Mouse (Mus musculus) kidney, adult 9 months (tissue): ENCODE data around the gene Gja1.
A peak's percentile ranks its signal among the peaks of the same experiment; 100 is the strongest.

Experiments used
- DNase-seq: peaks from one replicate; pipeline ENCODE4 v3.0.0; 2022

Gja1 gene

GRCm38 (mm10) chr10:56422518-56422917 is 45.4 kb downstream of the Gja1 start:
- no peak for DNase-seq

GRCm38 (mm10) chr10:56425016-56425798 is 48.1 kb downstream of the Gja1 start:
- no peak for DNase-seq

- no peak for DNase-seq
Measured at GRCm38 (mm10) chr10:56426369-56426768, 49.2 kb downstream of the Gja1 start.

- DNase-seq, result no peak
Measured at GRCm38 (mm10) chr10:56427382-56427781, 50.3 kb downstream of the Gja1 start.

- DNase-seq, result no peak
Measured at GRCm38 (mm10) chr10:56427827-56428226, 50.7 kb downstream of the Gja1 start.

- DNase-seq, result no peak
Measured at GRCm38 (mm10) chr10:56429011-56429410, 51.9 kb downstream of the Gja1 start.

GRCm38 (mm10) chr10:56431600-56432389 is 54.7 kb downstream of the Gja1 start:
- DNase-seq, result no peak

- no peak for DNase-seq
Measured at GRCm38 (mm10) chr10:56432390-56432709, 55.2 kb downstream of the Gja1 start.

- DNase-seq, result peak; percentile 2
Measured at GRCm38 (mm10) chr10:56437290-56437689, 60.2 kb downstream of the Gja1 start.

- no peak for DNase-seq
Measured at GRCm38 (mm10) chr10:56439638-56440037, 62.5 kb downstream of the Gja1 start.

GRCm38 (mm10) chr10:56444457-56444856 is 67.3 kb downstream of the Gja1 start:
- no peak for DNase-seq

- no peak for DNase-seq
Measured at GRCm38 (mm10) chr10:56449030-56449429, 71.9 kb downstream of the Gja1 start.
